ENCODE assay signal across 11 mouse cellular contexts in the genomic region with DNA sequence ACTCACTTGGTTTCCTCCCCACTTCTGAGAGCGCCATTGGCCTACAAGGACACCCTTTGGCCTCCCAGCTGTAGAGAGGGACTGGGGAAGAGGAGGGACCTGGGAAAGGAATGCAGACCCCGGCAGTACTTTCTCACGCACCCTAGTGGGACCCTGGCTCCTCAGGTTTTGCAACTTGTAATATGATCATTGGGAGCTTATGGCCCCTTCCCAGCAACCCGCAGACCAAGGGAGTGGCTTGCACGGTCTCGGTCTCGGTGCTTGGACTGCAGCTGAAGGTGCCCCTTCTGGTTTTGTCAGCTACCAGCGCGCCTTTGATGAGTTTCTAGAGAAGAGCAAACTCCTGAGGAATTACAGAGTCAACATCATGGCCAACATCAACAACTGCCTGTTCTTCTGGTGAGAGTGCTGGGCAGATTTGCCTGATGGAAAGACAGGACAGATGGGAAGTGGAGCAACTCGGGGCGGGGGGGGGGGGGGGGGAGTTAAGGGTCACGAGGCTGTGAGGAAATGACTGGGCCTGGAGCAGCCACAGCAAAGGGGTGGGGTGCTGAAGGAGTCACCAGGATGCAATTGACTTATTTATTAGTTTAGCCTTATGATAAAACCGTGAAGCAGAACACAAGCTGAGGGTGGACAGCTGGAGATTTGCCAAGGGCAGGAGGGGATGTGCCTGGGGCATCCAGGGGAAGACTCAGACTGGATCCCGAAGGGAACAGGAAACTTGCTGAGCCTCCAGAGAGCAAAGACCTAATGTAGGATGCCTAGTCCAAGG. TPM values are rescaled to one million over a fixed set of nuclear protein-coding genes. Genes with fewer than 3 reads are reported as not detected.
A peak's percentile ranks its signal among the peaks of the same experiment; 100 is the strongest.
DNase-seq lines count a peak whose midpoint lies in the region; ATAC-seq lines count a peak whose summit lies in the region.
"Had no signal": no experiment of that assay in that cellular context is flagged by ENCODE, and none has a peak within 500 bp of the region (broad histone marks: within the 10 kb centered on the region; RNA-seq: fewer than 3 reads in every experiment).

No protein-coding gene starts in this region.

- H3K27ac ChIP-seq in lung, embryonic 15.5 days: no peak overlapping the region; the same call in 1 of the 2 replicates

- no peak overlapping the region for H3K9ac ChIP-seq in lung, embryonic 15.5 days

- WGBS in lung, embryonic 15.5 days: 18% methylated on average over 12 of the region's 14 CpGs

- H3K4me3 ChIP-seq in lung, embryonic 15.5 days: no peak overlapping the region

- no peak for ATAC-seq in lung, embryonic 15.5 days (ENCODE audit: borderline replicate concordance, extremely low read depth, low FRiP score, low TSS enrichment)

- peaks cover 51% of the 10 kb centered on the region for H3K27me3 ChIP-seq in lung, embryonic 15.5 days

- no peaks in the 10 kb centered on the region for H3K9me3 ChIP-seq in lung, embryonic 15.5 days

- DNase-seq in MN1 (ENCODE audit: low spot score) (peak; percentile 70), adipocyte (ENCODE audit: low spot score) (peak; percentile 48)
- DNase-seq in heart, postnatal 4 days: peak; percentile 54
- no peak for DNase-seq in left cerebral cortex, postnatal 4 days
- no peak for DNase-seq in layer of hippocampus, postnatal 14 days (ENCODE audit: low spot score in 2 of 2)
- no peak for DNase-seq in neural tube, embryonic 10.5 days (ENCODE audit: extremely low spot score, low spot score)
- DNase-seq: gastrocnemius, postnatal 10 days; retina, postnatal 1 day; thymus, adult 18-20 months had no signal

- H3K4me1 ChIP-seq in lung, embryonic 15.5 days: peaks cover 37% of the 10 kb centered on the region

- intact Hi-C loops in left cerebral cortex, postnatal 4 days (cut with DNase I): no loop called here

- no peaks in the 10 kb centered on the region for H3K36me3 ChIP-seq in lung, embryonic 15.5 days

- H3K4me2 ChIP-seq in lung, embryonic 15.5 days: peak overlapping the region; percentile 0; the same call in 1 of the 2 replicates

RNA-seq across cellular contexts. Expression of a gene that starts 6.8 kb away (rescaled TPM):
- 10 to 100 TPM; 19.1 to 23.3 TPM for total RNA-seq in heart, postnatal 4 days (2021)
- 4.3 and 4.5 TPM in 2 replicates for polyA plus RNA-seq in lung, embryonic 15.5 days (2015; fragmentation: Nextera tagmentation; extraction: Ambion mirVana)
- total RNA-seq in left cerebral cortex, postnatal 4 days (2021): under 1 TPM; 0.38 to 0.50 TPM
- total RNA-seq in layer of hippocampus, postnatal 14 days (2021): 1 to 10 TPM in 1 of 2 experiments, under 1 TPM in 1; 0.55 to 1.2 TPM

RNA-seq across cellular contexts. Expression of a gene that starts 32.3 kb away (rescaled TPM):
- 1 to 10 TPM; 7.3 to 8.7 TPM for total RNA-seq in heart, postnatal 4 days (2021)
- polyA plus RNA-seq in lung, embryonic 15.5 days (2015; fragmentation: Nextera tagmentation; extraction: Ambion mirVana): 11.7 and 13.5 TPM in 2 replicates
- 1 to 10 TPM in 1 of 2 experiments, under 1 TPM in 1; 0.62 to 1.6 TPM for total RNA-seq in left cerebral cortex, postnatal 4 days (2021)
- 1 to 10 TPM; 1.2 to 2.3 TPM for total RNA-seq in layer of hippocampus, postnatal 14 days (2021)

RNA-seq across cellular contexts. Expression of a gene that starts 36.5 kb away (rescaled TPM):
- total RNA-seq in heart, postnatal 4 days (2021): 1 to 10 TPM in 1 of 2 experiments, under 1 TPM in 1; 0.88 to 1.6 TPM
- 7.0 and 7.1 TPM in 2 replicates for polyA plus RNA-seq in lung, embryonic 15.5 days (2015; fragmentation: Nextera tagmentation; extraction: Ambion mirVana)
- 1 to 10 TPM; 2.2 to 2.8 TPM for total RNA-seq in left cerebral cortex, postnatal 4 days (2021)
- 1 to 10 TPM; 5.2 to 6.3 TPM for total RNA-seq in layer of hippocampus, postnatal 14 days (2021)
- total RNA-seq: common myeloid progenitor, adult 5-6 weeks had no signal

RNA-seq across cellular contexts. Expression of a gene that starts 42.5 kb away (rescaled TPM):
- not detected for total RNA-seq in heart, postnatal 4 days (2021)
- 0.50 and 0.93 TPM in 2 replicates for polyA plus RNA-seq in lung, embryonic 15.5 days (2015; fragmentation: Nextera tagmentation; extraction: Ambion mirVana)
- 1 to 10 TPM; 1.4 to 4.0 TPM for total RNA-seq in left cerebral cortex, postnatal 4 days (2021)
- total RNA-seq in layer of hippocampus, postnatal 14 days (2021): 1 to 10 TPM in 1 of 2 experiments, under 1 TPM in 1; 0.62 to 1.8 TPM
- total RNA-seq: common myeloid progenitor, adult 5-6 weeks had no signal

Comparison
In these comparisons a context has a peak if more than half of its experiments do, and no peak if none do; other contexts are left out.
1. DNase-seq: peak in MN1 (single experiment), adipocyte (single experiment) and heart, postnatal 4 days (single experiment); none in left cerebral cortex, postnatal 4 days (single experiment), layer of hippocampus, postnatal 14 days (0 of 2) and neural tube, embryonic 10.5 days (single experiment).
2. RNA of a gene that starts 6.8 kb away (total RNA-seq): 19.1 to 23.3 TPM in heart, postnatal 4 days; 0.55 to 1.2 TPM in layer of hippocampus, postnatal 14 days and 0.38 to 0.50 TPM in left cerebral cortex, postnatal 4 days; every median in the first group is over 4 times any median in the second.